Mouse (Mus musculus) heart, adult 2 months (tissue): ENCODE results near the gene Acad10. TPM values are rescaled to one million over a fixed set of nuclear protein-coding genes. Genes with fewer than 3 reads are reported as not detected.
A peak's percentile ranks its signal among the peaks of the same experiment; 100 is the strongest.

ENCODE experiments used
- DNase-seq, 2 experiments: peaks; one replicate each; pipeline ENCODE4 v3.0.0; 2021
- H3K27ac ChIP-seq: fragments of 200-600 bp; 2 replicates; pipeline ENCODE4 v1.8.1; 2022
- H3K27me3 ChIP-seq: fragments of 200-500 bp; 2 replicates; pipeline ENCODE4 v1.6.1; 2012; ENCODE audit warnings: mild to moderate bottlenecking, low read length, inconsistent platforms, mixed read lengths; ENCODE audit not compliant: control insufficient read depth, insufficient read depth
- H3K36me3 ChIP-seq: fragments of 200-500 bp; 2 replicates; pipeline ENCODE4 v1.6.1; 2012; ENCODE audit warnings: low read length, inconsistent platforms; ENCODE audit not compliant: control insufficient read depth, insufficient read depth
- H3K4me1 ChIP-seq: fragments of 200-500 bp; 2 replicates; pipeline ENCODE4 v1.6.1; 2011; ENCODE audit warnings: low read length; ENCODE audit not compliant: control insufficient read depth, insufficient read depth
- H3K4me3 ChIP-seq: fragments of 200-600 bp; 2 replicates; pipeline ENCODE4 v1.8.1; 2022
- H3K79me2 ChIP-seq: fragments of 200-500 bp; replicated peaks from 2 replicates; pipeline ENCODE4 v1.6.1; 2012; ENCODE audit warnings: mild to moderate bottlenecking, inconsistent platforms, low read length, moderate library complexity, mixed read lengths; ENCODE audit not compliant: control insufficient read depth, insufficient read depth
- H3K9ac ChIP-seq: fragments of 200-500 bp; 2 replicates; pipeline ENCODE4 v1.6.1; 2012; ENCODE audit warnings: low read depth, mild to moderate bottlenecking, control low read depth, inconsistent platforms, low read length, mixed read lengths
- CTCF ChIP-seq: fragments of 200-600 bp; IDR thresholded peaks from 2 replicates; pipeline ENCODE4 v1.8.1; 2022; ENCODE audit warnings: antibody characterized with exemption, mild to moderate bottlenecking, moderate library complexity
- EP300 ChIP-seq: fragments of 200-500 bp; IDR thresholded peaks from 2 replicates; pipeline ENCODE4 v1.6.1; 2011; ENCODE audit warnings: low read depth, low read length, control low read depth; ENCODE audit not compliant: insufficient read depth
- POLR2A ChIP-seq: fragments of 200-500 bp; IDR thresholded peaks from 2 replicates; pipeline ENCODE4 v1.6.1; 2011; ENCODE audit warnings: mild to moderate bottlenecking, low read depth, low read length, control low read depth; ENCODE audit not compliant: insufficient read depth
- WGBS: fragments of 180-500 bp; shearing (Covaris S2); methylation state at CpG from one replicate; pipeline ENCODE4 v1.1.7; 2018; 5-methylcytosine and 5-hydroxymethylcytosine counted together
- intact Hi-C: fragments of 180-260 bp; cut with DNase I; formaldehyde crosslinking; loops from one replicate; pipeline ENCODE4 v1.15.1; 2025
- long read RNA-seq: library from polyadenylated mRNA; stranded (forward); transcript quantifications from one replicate; pipeline ENCODE4 v2.0.0, GENCODE M21; 2021
- polyA plus RNA-seq: library from polyadenylated mRNA; depleted of rRNA; stranded (reverse); fragments of >200 nt; gene quantifications from 2 replicates; pipeline ENCODE4 v1.2.3, GENCODE M21; 2012; rRNA removed
- total RNA-seq, 2 experiments: library from RNA; stranded (reverse); gene quantifications; 2 replicates each; pipeline ENCODE4 v1.2.3; 2021

Gene Acad10
- total RNA-seq (10 to 100 TPM; 24.1 to 24.7 TPM), polyA plus RNA-seq (5.2 and 6.6 TPM in 2 replicates)
- long read RNA-seq, partial matches to known transcripts, result 3 of 3 reads
- long read RNA-seq, other reads (novel, unspliced or antisense), result 0 of 3 reads

GRCm38 (mm10) chr5:121660059-121660896, at the start of gene Acad10, which contains the start of gene Brap:
Acad10 (minus strand) TSS chr5:121660514.
Brap (plus strand) TSS chr5:121660563.
- DNase-seq, result peak; percentile 98
- H3K4me3 ChIP-seq, result peak within 1 kb of the TSS; percentile 99
- H3K4me1 ChIP-seq, result peaks cover 3% of the 10 kb centered on the region
- TF ChIP-seq CTCF (no peak), POLR2A (peak; percentile 93)
- peaks cover 5% of the 10 kb centered on the region for H3K79me2 ChIP-seq
- H3K27me3 ChIP-seq, result no peaks in the 10 kb centered on the region
- WGBS, result under 1% methylated on average over 78 of the region's 85 CpGs
- intact Hi-C loops, result loop anchor here (2.0 kb wide), 1 partner anchor 53 kb away; no protein-coding TSS in a partner anchor
- H3K27ac ChIP-seq, result peak within 1 kb of the TSS; percentile 97
- H3K9ac ChIP-seq, result peak within 1 kb of the TSS; percentile 90
- H3K36me3 ChIP-seq, result no peaks in the 10 kb centered on the region; the same call in 1 of the 2 replicates

DNA sequence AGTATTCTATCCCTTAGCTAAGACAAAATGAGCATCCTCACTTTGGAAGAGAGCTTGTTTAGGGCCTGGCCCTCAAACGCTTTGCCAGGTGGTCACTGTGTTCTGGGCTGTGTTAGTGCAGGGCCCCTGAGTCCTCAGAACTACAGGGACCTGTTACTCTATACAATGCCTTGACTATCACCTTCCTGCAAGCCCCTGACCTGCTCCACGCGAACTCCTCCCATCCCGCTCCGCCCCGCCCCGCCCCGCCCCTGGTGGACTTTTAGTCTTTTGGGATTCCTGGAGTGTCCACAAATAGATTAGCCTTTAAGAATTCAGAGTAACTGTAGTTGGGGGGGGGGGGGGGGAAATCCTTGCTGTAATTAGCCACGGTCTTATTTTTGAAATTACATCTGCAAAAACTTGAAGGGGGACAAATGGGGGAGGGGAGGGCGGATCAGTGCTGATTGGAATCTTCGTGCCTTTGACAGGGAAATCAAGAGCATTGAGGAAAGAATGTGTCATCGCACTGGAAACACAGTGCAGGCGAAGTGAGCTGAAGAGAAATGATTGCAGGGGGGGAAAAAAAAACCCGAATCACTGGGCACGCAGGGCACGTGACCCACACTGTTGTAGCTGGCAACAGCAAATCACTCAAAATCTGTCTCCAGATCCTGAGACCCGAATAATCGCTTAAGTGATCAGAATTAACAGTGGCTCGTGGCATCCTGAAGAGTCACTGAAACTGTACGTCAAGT, 44.4 kb upstream of the Acad10 start:
- TF ChIP-seq CTCF, result no peak
- no peak for TF ChIP-seq EP300
- no peak for TF ChIP-seq POLR2A
- DNase-seq, result no peak
- no peaks in the 10 kb centered on the region for H3K36me3 ChIP-seq
- H3K79me2 ChIP-seq, result no peaks in the 10 kb centered on the region
- H3K27me3 ChIP-seq, result no peaks in the 10 kb centered on the region
- peaks cover 3% of the 10 kb centered on the region for H3K4me1 ChIP-seq
- H3K4me3 ChIP-seq, result peak overlapping the region; percentile 22; the same call in 1 of the 2 replicates
- H3K27ac ChIP-seq, result no peak overlapping the region
- intact Hi-C loops, result no loop called here
- 12% methylated on average over 20 of the region's 20 CpGs for WGBS
- H3K9ac ChIP-seq, result no peak overlapping the region

GRCm38 (mm10) chr5:121703341-121703740, 43.0 kb upstream of the Acad10 start:
- Histone ChIP-seq H3K4me1 (peaks cover 3% of the 10 kb centered on the region), H3K79me2 (no peaks in the 10 kb centered on the region), H3K27ac (no peak overlapping the region), H3K36me3 (no peaks in the 10 kb centered on the region), H3K4me3 (no peak overlapping the region), H3K9ac (no peak overlapping the region), H3K27me3 (no peaks in the 10 kb centered on the region)
- TF ChIP-seq POLR2A, result no peak
- TF ChIP-seq EP300, result no peak
- no peak for TF ChIP-seq CTCF
- no peak for DNase-seq
- intact Hi-C loops, result no loop called here
- WGBS, result 72% methylated on average over 1 of the region's 1 CpGs

DNA sequence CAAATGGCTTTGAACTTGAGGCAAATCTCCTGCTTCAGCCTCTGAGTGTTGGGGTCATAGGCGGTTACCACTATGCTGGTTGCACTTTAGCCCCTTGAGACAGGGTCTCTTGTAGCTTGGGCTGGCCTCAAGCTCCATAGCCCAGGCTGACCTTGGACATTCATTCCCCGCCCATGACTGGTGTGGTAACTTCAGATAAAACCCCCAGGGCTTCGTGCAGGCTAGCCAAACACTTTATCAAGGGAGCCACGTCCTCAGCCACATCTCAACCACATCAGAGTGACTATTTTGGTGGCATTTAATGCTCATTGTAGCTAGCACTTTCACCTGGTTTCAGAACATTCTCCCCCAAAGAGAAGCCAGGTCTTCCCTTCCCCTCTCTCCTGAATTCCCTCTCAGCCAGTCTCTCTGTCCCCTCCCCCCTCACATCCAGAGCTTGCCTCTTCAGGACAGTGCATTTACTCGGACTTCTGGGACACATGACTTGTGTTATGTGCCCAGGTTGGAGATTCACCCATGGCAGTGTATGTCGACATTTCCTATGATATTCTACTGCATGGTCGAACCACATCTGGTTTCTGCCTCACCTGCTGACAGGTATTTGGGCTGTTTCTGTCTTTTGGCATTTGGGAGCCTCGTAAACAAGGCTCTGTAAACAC, 40.9 kb upstream of the Acad10 start:
- WGBS, result 59% methylated on average over 8 of the region's 8 CpGs

GRCm38 (mm10) chr5:121700496-121700895, 40.2 kb upstream of the Acad10 start:
- TF ChIP-seq POLR2A (no peak), CTCF (no peak), EP300 (no peak)
- H3K79me2 ChIP-seq, result no peaks in the 10 kb centered on the region
- 12% methylated on average over 11 of the region's 11 CpGs for WGBS
- peak in 1 of 2 experiments; percentile 31 for DNase-seq
- H3K4me1 ChIP-seq, result peaks cover 3% of the 10 kb centered on the region
- intact Hi-C loops, result no loop called here
- no peaks in the 10 kb centered on the region for H3K36me3 ChIP-seq
- peak overlapping the region; percentile 38 for H3K9ac ChIP-seq
- H3K4me3 ChIP-seq, result no peak overlapping the region
- no peaks in the 10 kb centered on the region for H3K27me3 ChIP-seq
- H3K27ac ChIP-seq, result no peak overlapping the region

More for the DNA sequence above, 40.9 kb upstream of the Acad10 start:
- DNase-seq, result no peak
- no peak overlapping the region for H3K27ac ChIP-seq
- no peaks in the 10 kb centered on the region for H3K27me3 ChIP-seq
- no peak overlapping the region for H3K4me3 ChIP-seq
- peaks cover 3% of the 10 kb centered on the region for H3K4me1 ChIP-seq
- TF ChIP-seq CTCF, result no peak
- no peak for TF ChIP-seq POLR2A
- no peaks in the 10 kb centered on the region for H3K36me3 ChIP-seq
- no peak overlapping the region for H3K9ac ChIP-seq
- intact Hi-C loops, result no loop called here
- no peaks in the 10 kb centered on the region for H3K79me2 ChIP-seq
